Mouse (Mus musculus) adrenal gland, adult 8-10 months (tissue): ENCODE data around the gene Plb1. TPM values are rescaled to one million over a fixed set of nuclear protein-coding genes. Genes with fewer than 3 reads are reported as not detected.

Experiments used
- DNase-seq: peaks from one replicate; pipeline ENCODE4 v3.0.0; 2022
- total RNA-seq, 4 experiments: library from RNA; stranded (reverse); gene quantifications; 2 replicates each; pipeline ENCODE4 v1.2.4; 2022

Plb1 gene
- total RNA-seq, 4 experiments from 2014 or later = 0.12 to 0.28 TPM; not detected in 2

- no peak for DNase-seq
Measured at GRCm38 (mm10) chr5:32395101-32395892, 162.8 kb downstream of the Plb1 start.

DNA sequence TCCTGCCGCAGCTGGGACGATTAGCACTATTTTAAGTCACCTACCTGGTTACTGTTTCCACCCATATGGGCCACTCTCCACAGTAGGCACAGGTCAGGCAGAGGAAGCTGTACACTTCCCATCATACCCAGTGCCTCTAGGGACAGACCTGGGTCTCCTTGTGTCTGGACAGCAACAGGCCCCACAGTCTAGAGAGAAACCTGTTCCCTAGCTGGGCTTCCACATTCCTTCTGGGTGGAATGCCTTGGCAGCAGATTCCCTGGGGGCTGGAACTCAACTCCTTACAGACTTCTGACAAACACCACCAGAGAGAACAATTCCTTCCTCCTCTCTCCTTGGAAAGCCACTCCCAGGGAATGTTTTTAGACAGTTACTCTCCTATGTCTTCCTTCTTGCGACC, 165.2 kb downstream of the Plb1 start:
- DNase-seq = no peak

- no peak for DNase-seq
Measured at GRCm38 (mm10) chr5:32400926-32401325, 168.4 kb downstream of the Plb1 start.

- DNase-seq = no peak
Measured at GRCm38 (mm10) chr5:32403082-32403953, 170.8 kb downstream of the Plb1 start.

GRCm38 (mm10) chr5:32405199-32405855, 172.8 kb downstream of the Plb1 start:
- DNase-seq = no peak

DNA sequence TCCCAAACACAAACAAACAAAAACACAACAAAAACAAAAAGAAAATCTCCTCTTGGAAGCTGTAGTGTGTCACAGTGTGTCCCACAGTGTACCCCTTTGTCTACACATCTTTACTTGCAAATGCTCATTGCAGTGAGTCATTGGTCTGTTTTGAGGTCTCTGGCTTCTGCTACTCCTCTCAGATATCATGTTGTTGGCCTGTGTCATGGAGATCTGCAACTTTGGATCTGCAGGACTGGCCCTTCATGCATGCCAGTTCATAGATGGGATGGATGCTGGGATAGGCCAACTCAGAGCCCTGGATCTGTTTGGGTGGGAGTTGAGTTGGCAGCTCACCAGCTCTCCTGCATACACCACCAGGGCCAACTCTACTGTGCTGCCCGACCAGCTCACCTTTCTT, 176.3 kb downstream of the Plb1 start:
- DNase-seq = no peak

DNA sequence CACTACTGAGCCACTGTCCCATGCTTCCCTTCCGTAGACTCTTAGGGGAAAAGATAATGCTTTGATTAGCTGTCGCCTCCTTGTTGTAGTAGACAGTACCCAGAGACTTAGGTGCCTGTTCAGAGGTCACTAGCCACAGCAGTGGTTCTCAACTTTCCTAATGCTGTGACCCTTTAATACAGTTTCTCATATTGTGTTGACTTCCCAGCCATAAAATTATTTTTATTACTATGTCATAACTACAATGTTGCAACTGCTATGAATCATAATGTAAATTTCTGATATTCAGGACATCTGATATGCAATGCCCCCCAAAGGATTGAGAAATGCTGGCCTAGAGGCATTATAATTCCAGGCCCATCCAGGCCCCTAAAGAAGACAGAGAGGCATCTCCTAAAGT, 177.2 kb downstream of the Plb1 start:
- DNase-seq = no peak

DNA sequence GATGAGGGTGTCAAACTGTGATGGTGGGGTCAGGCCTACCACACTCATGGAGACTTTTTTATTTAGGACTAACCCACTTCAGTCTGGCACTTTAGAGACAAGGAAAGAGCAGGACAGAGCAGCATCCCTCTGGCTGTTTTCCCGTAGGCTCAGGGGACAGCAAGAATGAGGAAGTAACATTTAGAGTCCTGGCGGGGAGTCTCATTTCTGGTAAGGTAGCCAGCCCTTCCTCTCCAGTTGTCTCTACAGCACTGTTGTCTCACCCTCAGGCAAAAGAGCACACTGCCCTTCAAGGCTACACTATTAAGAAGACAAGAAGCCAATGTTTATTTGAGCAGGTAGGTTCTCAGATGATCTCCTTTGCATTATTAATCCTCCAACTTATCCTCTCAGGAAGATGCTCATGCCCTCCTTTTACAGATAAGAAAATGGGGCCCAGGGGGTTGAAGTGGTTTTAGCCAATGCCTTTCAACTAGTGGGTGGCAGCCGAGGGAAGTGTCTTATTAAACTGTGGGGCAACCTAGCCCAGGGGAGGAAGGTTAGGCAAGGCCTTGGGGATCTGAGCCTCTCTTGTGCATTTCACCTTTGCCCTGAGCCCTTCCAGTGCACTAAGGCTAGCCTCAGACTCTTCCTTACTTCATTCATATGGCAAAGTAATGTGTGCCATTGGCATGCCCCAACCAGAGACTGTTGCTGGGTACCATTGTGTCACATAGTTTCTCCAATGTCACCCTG, 178.6 kb downstream of the Plb1 start:
- no peak for DNase-seq

DNA sequence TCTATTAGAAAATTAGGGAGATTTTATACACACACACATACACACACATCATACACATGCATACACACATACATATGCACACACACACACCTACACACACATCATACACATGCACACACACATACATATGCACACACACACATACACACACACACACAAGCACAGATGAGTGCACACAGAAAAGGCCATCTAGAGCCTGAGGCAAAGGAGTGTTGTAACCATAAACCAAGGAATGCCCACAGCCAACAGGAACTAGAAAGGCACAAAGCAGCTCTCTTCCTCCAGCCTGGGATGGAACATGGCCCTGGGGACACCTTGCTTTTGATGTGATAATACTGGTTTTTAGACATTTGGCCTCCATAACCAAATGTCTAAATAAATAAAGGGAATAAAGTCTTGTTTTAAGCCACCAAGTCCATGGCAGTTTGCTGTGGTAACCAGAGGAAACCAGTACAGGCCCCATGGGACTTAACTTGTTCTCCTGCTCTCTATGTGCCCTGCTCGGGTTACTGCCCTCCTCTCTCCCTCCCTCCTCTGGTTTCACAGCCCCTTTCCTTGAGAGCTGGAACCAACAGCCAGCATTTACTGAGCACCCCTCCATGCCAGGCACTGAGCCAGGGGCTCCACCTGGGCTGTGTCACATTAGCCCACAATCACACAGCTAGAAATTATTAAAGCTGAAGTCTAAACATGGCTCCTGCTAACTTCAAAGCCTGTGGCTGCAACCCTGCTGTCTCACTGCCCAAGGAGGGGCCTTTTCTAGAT, 179.9 kb downstream of the Plb1 start:
- no peak for DNase-seq

- no peak for DNase-seq
Measured at GRCm38 (mm10) chr5:32413083-32413482, 180.6 kb downstream of the Plb1 start.

- DNase-seq = no peak
Measured at GRCm38 (mm10) chr5:32413569-32413968, 181.1 kb downstream of the Plb1 start.

DNA sequence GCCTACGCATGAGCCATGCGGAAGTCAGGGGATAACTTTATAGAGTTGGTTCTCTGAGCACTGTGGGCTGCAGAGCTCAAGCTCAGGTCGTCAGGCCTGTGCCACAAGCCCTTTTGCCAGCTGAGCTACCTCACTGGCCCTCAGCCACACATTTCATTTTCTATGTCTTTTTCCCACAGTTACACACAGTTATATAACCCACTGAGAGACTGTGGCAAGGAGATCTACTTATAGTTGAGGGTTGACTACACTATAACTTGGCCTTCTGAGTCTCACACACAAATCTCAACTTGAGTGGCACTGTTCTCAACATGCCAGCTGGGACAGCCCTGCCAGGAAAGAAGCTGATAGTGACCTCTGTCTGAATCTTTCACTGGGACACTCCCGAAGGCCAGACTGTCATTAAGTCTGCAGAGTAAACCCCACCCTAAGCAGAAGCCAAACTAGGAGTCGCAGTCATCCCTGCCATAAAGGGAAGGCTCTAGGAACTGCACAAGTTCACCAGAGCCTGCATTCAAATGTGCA, 182.0 kb downstream of the Plb1 start:
- no peak for DNase-seq

DNA sequence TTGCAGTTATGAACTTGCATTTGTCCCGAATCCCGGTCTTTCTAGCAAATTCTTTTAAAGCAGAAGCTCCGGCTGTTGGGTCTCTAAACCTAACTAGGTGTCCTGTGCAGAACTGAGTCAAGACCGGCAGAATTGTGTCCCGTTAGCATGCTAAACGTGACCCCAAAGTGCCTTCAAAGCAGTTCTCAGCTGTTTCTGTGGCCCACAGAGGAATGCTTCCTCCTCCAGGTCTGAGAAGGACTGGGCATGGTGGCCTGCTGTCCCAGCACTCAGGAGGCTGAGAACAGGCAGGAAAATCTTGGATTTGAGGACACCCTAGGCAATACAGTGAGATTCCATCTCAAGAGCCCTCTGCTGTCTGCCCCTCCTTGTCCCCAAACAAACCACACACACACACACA, 183.0 kb downstream of the Plb1 start:
- DNase-seq = no peak

Other genes with a start within 250 kb of the Plb1 start
- gene Fosl2, start 96.9 kb upstream of the Plb1 start, total RNA-seq = 100 to 1,000 TPM; 305 to 438 (median 384) TPM
- 100 to 1,000 TPM; 307 to 478 (median 386) TPM for gene Ppp1cb, start 226.1 kb downstream of the Plb1 start, total RNA-seq